Mouse (Mus musculus) lung, adult 2 months (tissue): ENCODE measurements around the gene Polr3b.

Experiments used
- CTCF ChIP-seq: fragments of 200-500 bp; IDR thresholded peaks from 2 replicates; pipeline ENCODE4 v1.5.1; 2011; ENCODE audit warnings: mild to moderate bottlenecking, low read length, control low read depth; ENCODE audit not compliant: insufficient read depth
- POLR2A ChIP-seq: fragments of 200-500 bp; IDR thresholded peaks from 2 replicates; pipeline ENCODE4 v1.6.1; 2011; ENCODE audit warnings: low read depth, mild to moderate bottlenecking, control low read depth, low read length, borderline replicate concordance; ENCODE audit errors: extremely low read depth

DNA sequence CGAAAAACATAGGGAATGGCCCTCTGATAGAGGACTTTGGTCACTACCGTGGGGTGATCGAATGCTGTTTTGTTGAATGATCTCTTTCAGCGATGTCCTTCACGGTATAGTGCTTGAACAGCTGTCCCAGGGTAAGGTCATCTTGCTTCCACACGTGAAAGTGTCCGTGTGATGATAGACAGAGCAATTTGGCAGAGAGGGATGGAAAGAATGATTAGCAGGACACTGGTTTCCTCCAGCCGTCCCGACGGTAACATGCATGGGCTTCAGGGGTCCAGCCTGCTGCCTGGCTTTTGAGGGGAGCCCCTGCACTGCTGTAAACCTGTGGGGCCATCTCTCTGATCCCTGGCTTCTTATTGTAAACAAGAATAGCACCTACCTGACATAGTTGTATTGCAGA, 43.4 kb upstream of the Polr3b start:
- TF ChIP-seq CTCF (no peak), POLR2A (no peak)
